Mouse (Mus musculus) thymus, adult 2 months (tissue): ENCODE measurements around the gene Palld.

ENCODE experiments used
- CTCF ChIP-seq: fragments of 200-500 bp; IDR thresholded peaks from 2 replicates; pipeline ENCODE4 v1.5.1; 2012; ENCODE audit warnings: mild to moderate bottlenecking, control low read depth, low read length, moderate library complexity, borderline replicate concordance; ENCODE audit not compliant: control insufficient read depth, poor library complexity, insufficient read depth; ENCODE audit errors: extremely low read depth
- POLR2A ChIP-seq: fragments of 200-500 bp; IDR thresholded peaks from 2 replicates; pipeline ENCODE4 v1.6.1; 2012; ENCODE audit warnings: mild to moderate bottlenecking, low read length, control low read depth, moderate library complexity; ENCODE audit not compliant: control insufficient read depth, poor library complexity, insufficient read depth; ENCODE audit errors: extremely low read depth

GRCm38 (mm10) chr8:61677227-61677626, 225.3 kb downstream of the Palld start:
- no peak for TF ChIP-seq CTCF
- TF ChIP-seq POLR2A = no peak
